Mouse (Mus musculus): ENCODE measurements around the gene Kdm6b. TPM values are rescaled to one million over a fixed set of nuclear protein-coding genes. Genes with fewer than 3 reads are reported as not detected.

The Kdm6b gene
- total and polyA plus RNA-seq, 3 experiments = 0.66 to 7.2 (median 5.7) TPM

- DNase-seq (ENCODE audit: extremely low read depth) = no peak
- H3K27ac ChIP-seq (ENCODE audit: insufficient read depth, low read depth) = no peak overlapping the region
Measured at GRCm38 (mm10) chr11:69370817-69371215, 42.7 kb downstream of the Kdm6b start.

GRCm38 (mm10) chr11:69369990-69370816, 43.3 kb downstream of the Kdm6b start:
- Histone ChIP-seq H3K9me3 (replicated peaks; ENCODE audit: low read length) (no peaks in the 10 kb centered on the region), H3K27ac (ENCODE audit: insufficient read depth, low read depth) (no peak overlapping the region), H3K79me2 (replicated peaks; ENCODE audit: control insufficient read depth, extremely low read depth, insufficient read depth, poor library complexity, severe bottlenecking) (peaks cover 3% of the 10 kb centered on the region; the same call in 1 of the 2 replicates), H3K36me3 (replicated peaks in 1 of 2; ENCODE audit: control insufficient read depth in 1 of 2, insufficient read depth in 1 of 2, low read length in 1 of 2) (peaks cover 7 to 34% of the 10 kb centered on the region in 2 experiments), H3K9ac (ENCODE audit: insufficient read depth, low read depth) (peak overlapping the region; percentile 100), H3K4me2 (ENCODE audit: insufficient read depth, low read depth, poor library complexity, severe bottlenecking) (peak overlapping the region; percentile 45), H3K27me3 (replicated peaks) (no peaks in the 10 kb centered on the region), H3K4me1 (ENCODE audit: control insufficient read depth in 1 of 2, insufficient read depth in 2 of 2) (peaks cover 7 to 30% of the 10 kb centered on the region in 2 experiments), H3K4me3 (replicated peaks in 1 of 3; ENCODE audit: low read depth in 2 of 3, low read length in 2 of 3, poor library complexity in 1 of 3) (no peak overlapping the region)
- in situ Hi-C loops (cut with MboI; ENCODE audit: low pct_ligation_motif_present, low pct_unique_long_range_greater_than_20kb, low sequenced_read_pairs) = loop anchor here (5.0 kb wide), 2 partner anchors 38 to 103 kb away; no protein-coding TSS in a partner anchor
- TF ChIP-seq JUND (conservative IDR thresholded peaks at IDR 0.05; ENCODE audit: low read depth, low read length) (no peak), ZNF384 (IDR thresholded peaks at IDR 0.05; ENCODE audit: low read depth, low read length) (peak; percentile 91)
- DNase-seq (ENCODE audit: extremely low read depth) = no peak
- dilution Hi-C loops (cut with MboI; ENCODE audit: extremely low pct_ligation_motif_present, extremely low pct_unique_long_range_greater_than_20kb, low sequenced_read_pairs) = no loop called here

More at GRCm38 (mm10) chr11:69370817-69371215, 42.7 kb downstream of the Kdm6b start:
- H3K36me3 ChIP-seq (replicated peaks in 1 of 2; ENCODE audit: control insufficient read depth in 1 of 2, insufficient read depth in 1 of 2, low read length in 1 of 2) = peaks cover 7 to 37% of the 10 kb centered on the region in 2 experiments
- no peaks in the 10 kb centered on the region for H3K9me3 ChIP-seq (replicated peaks; ENCODE audit: low read length)
- H3K4me1 ChIP-seq (ENCODE audit: control insufficient read depth in 1 of 2, insufficient read depth in 2 of 2) = peaks cover 7 to 24% of the 10 kb centered on the region in 2 experiments
- H3K9ac ChIP-seq (ENCODE audit: insufficient read depth, low read depth) = no peak overlapping the region
- TF ChIP-seq MAZ (IDR thresholded peaks at IDR 0.05; ENCODE audit: low read depth, low read length) (no peak), CHD2 (IDR thresholded peaks at IDR 0.05; ENCODE audit: low read length) (no peak), MXI1 (IDR thresholded peaks at IDR 0.05; ENCODE audit: low read depth, low read length) (no peak), RCOR1 (conservative IDR thresholded peaks at IDR 0.05; ENCODE audit: low read depth, low read length) (no peak), SIN3A (IDR thresholded peaks at IDR 0.05; ENCODE audit: low read length) (no peak), ETS1 (conservative IDR thresholded peaks at IDR 0.05; ENCODE audit: low read depth, low read length) (no peak), E2F4 (IDR thresholded peaks at IDR 0.05; ENCODE audit: insufficient replicate concordance, low read depth, low read length) (no peak)
- H3K79me2 ChIP-seq (replicated peaks; ENCODE audit: control insufficient read depth, extremely low read depth, insufficient read depth, poor library complexity, severe bottlenecking) = peaks cover 3% of the 10 kb centered on the region; the same call in 1 of the 2 replicates
- dilution Hi-C loops (cut with MboI; ENCODE audit: extremely low pct_ligation_motif_present, extremely low pct_unique_long_range_greater_than_20kb, low sequenced_read_pairs) = no loop called here
- no peak overlapping the region for H3K4me2 ChIP-seq (ENCODE audit: insufficient read depth, low read depth, poor library complexity, severe bottlenecking)
- in situ Hi-C loops (cut with MboI; ENCODE audit: low pct_ligation_motif_present, low pct_unique_long_range_greater_than_20kb, low sequenced_read_pairs) = no loop called here
- no peaks in the 10 kb centered on the region for H3K27me3 ChIP-seq (replicated peaks)
- no peak overlapping the region for H3K4me3 ChIP-seq (replicated peaks in 1 of 3; ENCODE audit: low read depth in 2 of 3, low read length in 2 of 3, poor library complexity in 1 of 3)
